Mouse (Mus musculus) spleen, adult 18-20 months (tissue): ENCODE data around the gene Prr27.

Experiments
- DNase-seq, 2 experiments: peaks; one replicate each; pipeline ENCODE4 v3.0.0; 2022; ENCODE audit warnings: mixed read lengths in 2 of 2

Prr27 gene

GRCm38 (mm10) chr5:87825386-87825785 is at the start of gene Prr27:
TSS of gene Prr27 (plus strand) at chr5:87825686.
- no peak for DNase-seq

DNA sequence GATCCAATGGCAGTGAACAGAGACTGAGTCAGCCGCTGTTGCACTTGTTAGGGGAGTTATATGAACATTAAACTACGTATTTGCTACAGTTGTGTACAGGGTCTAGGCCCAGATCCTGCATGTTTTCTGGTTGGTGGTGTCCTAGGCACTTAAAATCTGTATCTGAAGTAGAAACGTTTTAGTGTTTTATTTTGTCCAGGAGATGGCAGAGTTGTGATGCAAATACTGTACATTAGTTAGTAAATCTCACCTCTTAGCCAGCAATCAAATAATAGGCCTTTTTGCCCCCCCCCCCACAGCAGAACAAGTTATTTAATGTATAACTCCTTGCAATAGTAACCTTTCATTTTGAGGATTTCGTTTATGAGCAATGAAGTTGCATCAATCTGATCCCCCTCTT is 42.8 kb upstream of the Prr27 start:
- no peak for DNase-seq

- no peak for DNase-seq
Observed at GRCm38 (mm10) chr5:87807782-87808181, 17.7 kb upstream of the Prr27 start, which contains the start of gene Csn1s2b. TSS of gene Csn1s2b (plus strand) at chr5:87808082.

GRCm38 (mm10) chr5:87809253-87809652 is 16.2 kb upstream of the Prr27 start:
- DNase-seq = no peak

- no peak for DNase-seq
Observed at GRCm38 (mm10) chr5:87855136-87855716, 29.7 kb downstream of the Prr27 start.

- DNase-seq = no peak
Observed at GRCm38 (mm10) chr5:87870084-87870483, 44.6 kb downstream of the Prr27 start.

- no peak for DNase-seq
Observed at GRCm38 (mm10) chr5:87871423-87871822, 45.9 kb downstream of the Prr27 start.

DNA sequence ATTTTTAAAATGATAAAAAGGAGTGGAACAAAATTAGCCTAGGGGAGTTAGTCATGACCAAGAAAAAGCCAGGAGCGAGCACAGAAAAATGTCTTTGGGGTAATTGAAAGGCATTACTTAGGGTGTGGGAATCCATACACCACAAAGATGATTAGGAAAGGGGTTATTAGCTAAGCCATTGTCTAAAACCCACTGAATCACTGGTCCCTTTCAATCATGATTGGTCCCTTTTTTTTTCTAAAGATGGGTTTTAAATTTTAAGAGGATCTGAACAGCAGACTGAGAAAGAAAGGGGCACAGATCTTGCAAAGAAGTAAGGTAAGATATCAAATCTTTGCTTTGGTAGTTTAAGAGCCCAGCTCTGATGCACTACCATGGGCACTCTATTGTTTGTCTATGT is 59.2 kb downstream of the Prr27 start, which contains the start of gene Odam:
Gene Odam, plus strand, starts transcription at position 301 of the 400 bp plus-strand sequence.
- DNase-seq = no peak
